Mouse (Mus musculus) gastrocnemius, adult 18-20 months (tissue): ENCODE measurements around the gene Cycs. TPM values are rescaled to one million over a fixed set of nuclear protein-coding genes. Genes with fewer than 3 reads are reported as not detected.
A peak's percentile ranks its signal among the peaks of the same experiment; 100 is the strongest.

Experiments
- DNase-seq: peaks from one replicate; pipeline ENCODE4 v3.0.0; 2021; ENCODE audit warnings: low spot score
- microRNA-seq: library from miRNA; unstranded; fragments of <30 nt; microRNA quantifications from one replicate; pipeline ENCODE4 v1.2.0, GENCODE M21; 2021
- total RNA-seq, 2 experiments: library from RNA; stranded (reverse); gene quantifications; 2 replicates each; pipeline ENCODE4 v1.2.3; 2021

Gene Cycs
- total RNA-seq, 2 experiments from 2014 or later = 88.3 to 102 TPM

- no peak for DNase-seq
These were observed 17.3 kb downstream of the Cycs start for GRCm38 (mm10) chr6:50549051-50549450.

GRCm38 (mm10) chr6:50545412-50546043, 20.8 kb downstream of the Cycs start:
- DNase-seq = peak; percentile 42

GRCm38 (mm10) chr6:50542535-50542934, 23.8 kb downstream of the Cycs start:
- DNase-seq = no peak

GRCm38 (mm10) chr6:50539641-50540040, 26.7 kb downstream of the Cycs start:
- no peak for DNase-seq

- peak; percentile 77 for DNase-seq
These were observed 29.9 kb downstream of the Cycs start for GRCm38 (mm10) chr6:50536461-50536892.

GRCm38 (mm10) chr6:50535346-50535745, 31.0 kb downstream of the Cycs start:
- DNase-seq = no peak

- DNase-seq = no peak
These were observed 34.4 kb downstream of the Cycs start for GRCm38 (mm10) chr6:50531920-50532319.

- no peak for DNase-seq
These were observed 35.3 kb downstream of the Cycs start for GRCm38 (mm10) chr6:50531003-50531402.

GRCm38 (mm10) chr6:50529194-50529593, 37.1 kb downstream of the Cycs start:
- DNase-seq = no peak

GRCm38 (mm10) chr6:50527416-50527815, 38.9 kb downstream of the Cycs start:
- DNase-seq = no peak

- DNase-seq = peak; percentile 68
These were observed 39.7 kb downstream of the Cycs start for GRCm38 (mm10) chr6:50526597-50527024.

GRCm38 (mm10) chr6:50525846-50526245, 40.5 kb downstream of the Cycs start:
- no peak for DNase-seq

- no peak for DNase-seq
These were observed 42.0 kb downstream of the Cycs start for GRCm38 (mm10) chr6:50524261-50524896.

- no peak for DNase-seq
These were observed 43.6 kb downstream of the Cycs start for GRCm38 (mm10) chr6:50522772-50523171.

GRCm38 (mm10) chr6:50521532-50522135, 44.7 kb downstream of the Cycs start:
- no peak for DNase-seq

- no peak for DNase-seq
These were observed 46.2 kb downstream of the Cycs start for GRCm38 (mm10) chr6:50520139-50520538.

- no peak for DNase-seq
These were observed 48.0 kb downstream of the Cycs start for GRCm38 (mm10) chr6:50518371-50518770.

Small RNA genes within 50 kb of the gene (microRNA-seq; reads per million reads assigned to microRNA genes)
- not detected for gene Mir6371

Other genes with a start within 250 kb of the Cycs start
- gene Osbpl3, start 110.3 kb downstream of the Cycs start, total RNA-seq = 1 to 10 TPM; 2.2 to 3.4 TPM
- gene 4921507P07Rik, start 30.1 kb upstream of the Cycs start, total RNA-seq = under 1 TPM; 0.43 to 0.89 TPM
- not detected for gene Npvf, start 87.9 kb upstream of the Cycs start, total RNA-seq